Mouse (Mus musculus): ENCODE data around the gene Mapk8ip2.

DNA sequence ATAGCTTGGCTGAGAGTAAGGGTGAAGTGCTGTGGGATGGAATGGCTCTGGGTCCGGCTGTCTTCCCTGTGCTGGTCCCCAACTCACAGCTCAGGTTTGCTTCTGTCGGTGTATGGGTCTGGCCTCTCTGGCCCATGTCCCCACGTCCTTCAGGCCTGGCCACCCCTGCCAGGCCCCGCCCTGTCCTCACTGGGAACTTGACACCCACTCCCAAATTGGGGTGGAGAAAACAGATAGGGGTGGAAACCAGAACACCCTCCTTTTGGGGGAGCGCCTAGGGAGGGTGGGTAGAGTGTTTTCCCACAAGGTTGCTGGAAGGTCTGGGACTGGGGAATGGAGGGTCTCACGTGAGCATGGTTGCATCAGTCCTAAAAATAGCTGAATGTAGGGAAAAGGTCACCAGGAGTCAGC, 28.0 kb upstream of the Mapk8ip2 start, which contains the start of gene Cpt1b:
- no peak for TF ChIP-seq POLR2A (IDR thresholded peaks at IDR 0.05; ENCODE audit: borderline replicate concordance, control insufficient read depth, low read depth, low read length)
- no peak for TF ChIP-seq CTCF (IDR thresholded peaks at IDR 0.05; ENCODE audit: control insufficient read depth, insufficient read depth, low read length)

Measured in bone marrow, adult 2 months (tissue).